Mouse (Mus musculus) liver, postnatal 0 days (tissue): ENCODE data around the gene Dnaaf5.

Source experiments
- CTCF ChIP-seq: sonication (generic); IDR thresholded peaks from 2 replicates; pipeline ENCODE4 v1.5.1; 2016; ENCODE audit warnings: antibody characterized with exemption, low read depth
- EP300 ChIP-seq: IDR thresholded peaks from 2 replicates; pipeline ENCODE4 v1.6.1; 2016; ENCODE audit warnings: antibody characterized with exemption, low read depth, mild to moderate bottlenecking

- TF ChIP-seq CTCF: no peak
- TF ChIP-seq EP300: no peak
Measured at GRCm38 (mm10) chr5:139129078-139129477, 20.9 kb upstream of the Dnaaf5 start.
